Mouse (Mus musculus): Measurements from ENCODE around the gene Sipa1. TPM values are rescaled to one million over a fixed set of nuclear protein-coding genes. Genes with fewer than 3 reads are reported as not detected.
A peak's percentile ranks its signal among the peaks of the same experiment; 100 is the strongest.

The Sipa1 gene
- polyA plus RNA-seq, 1 experiment, result 13.7 TPM

DNA sequence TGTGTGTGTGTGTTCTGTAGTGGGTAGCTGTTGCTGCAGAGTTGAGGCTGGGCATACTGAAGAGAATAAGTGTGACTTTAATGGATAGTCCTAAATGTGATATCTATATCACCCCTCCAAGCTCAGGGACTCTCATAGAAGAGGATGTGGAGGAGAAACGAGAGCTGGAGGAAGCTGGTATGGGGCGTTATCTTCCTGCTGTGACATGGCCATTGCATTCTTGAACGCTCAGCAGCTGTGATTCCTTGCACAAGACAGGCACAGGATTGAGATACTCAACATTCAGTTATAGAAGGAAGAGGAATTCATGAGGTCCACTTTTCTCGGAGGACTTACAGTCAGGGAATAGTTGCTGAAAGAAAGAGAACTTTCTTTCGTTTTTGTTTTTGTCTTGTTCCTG, 41.6 kb downstream of the Sipa1 start:
- TF ChIP-seq CTCF (IDR thresholded peaks at IDR 0.05; ENCODE audit: low read depth, low read length) (no peak), EP300 (IDR thresholded peaks at IDR 0.05; ENCODE audit: insufficient read depth, low read depth, low read length) (no peak), POLR2A (IDR thresholded peaks at IDR 0.05; ENCODE audit: insufficient read depth, low read length) (no peak)
- Histone ChIP-seq H3K4me3 (ENCODE audit: low read depth, low read length) (no peak overlapping the region), H3K27ac (ENCODE audit: insufficient read depth, low read length) (no peak overlapping the region), H3K9ac (ENCODE audit: low read depth, poor library complexity, severe bottlenecking) (no peak overlapping the region), H3K27me3 (ENCODE audit: control insufficient read depth, insufficient read depth, low read length, poor library complexity, severe bottlenecking) (no peaks in the 10 kb centered on the region), H3K9me3 (replicated peaks; ENCODE audit: control insufficient read depth, insufficient read depth, low read length, poor library complexity, severe bottlenecking) (no peaks in the 10 kb centered on the region), H3K36me3 (ENCODE audit: control insufficient read depth, insufficient read depth, low read length, poor library complexity, severe bottlenecking) (no peaks in the 10 kb centered on the region), H3K4me1 (ENCODE audit: control insufficient read depth, insufficient read depth, low read length) (no peaks in the 10 kb centered on the region)

DNA sequence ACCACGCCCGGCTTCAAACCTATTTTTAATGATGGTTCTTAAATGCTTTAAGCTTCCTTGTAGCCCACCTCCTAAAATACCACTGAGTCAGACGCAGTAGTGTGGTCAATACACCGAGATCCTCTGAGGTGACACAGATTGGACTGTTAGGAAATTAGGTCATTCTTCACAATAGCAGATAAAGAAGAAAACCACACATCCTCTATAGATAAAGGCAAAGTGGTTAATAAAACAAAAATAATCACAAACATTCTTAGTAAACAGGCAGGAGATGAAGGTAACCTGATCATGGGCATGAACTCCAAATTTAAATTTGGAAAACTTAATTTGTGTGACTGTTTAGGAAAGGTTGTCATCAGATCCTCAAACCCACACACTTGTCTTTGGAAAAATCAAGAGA, 43.5 kb downstream of the Sipa1 start:
- no peaks in the 10 kb centered on the region for H3K36me3 ChIP-seq (ENCODE audit: control insufficient read depth, insufficient read depth, low read length, poor library complexity, severe bottlenecking)
- no peaks in the 10 kb centered on the region for H3K4me1 ChIP-seq (ENCODE audit: control insufficient read depth, insufficient read depth, low read length)
- H3K27ac ChIP-seq (ENCODE audit: insufficient read depth, low read length), result no peak overlapping the region
- no peak overlapping the region for H3K4me3 ChIP-seq (ENCODE audit: low read depth, low read length)
- no peaks in the 10 kb centered on the region for H3K27me3 ChIP-seq (ENCODE audit: control insufficient read depth, insufficient read depth, low read length, poor library complexity, severe bottlenecking)
- no peak overlapping the region for H3K9ac ChIP-seq (ENCODE audit: low read depth, poor library complexity, severe bottlenecking)
- TF ChIP-seq POLR2A (IDR thresholded peaks at IDR 0.05; ENCODE audit: insufficient read depth, low read length) (no peak), EP300 (IDR thresholded peaks at IDR 0.05; ENCODE audit: insufficient read depth, low read depth, low read length) (no peak), CTCF (IDR thresholded peaks at IDR 0.05; ENCODE audit: low read depth, low read length) (no peak)
- H3K9me3 ChIP-seq (replicated peaks; ENCODE audit: control insufficient read depth, insufficient read depth, low read length, poor library complexity, severe bottlenecking), result no peaks in the 10 kb centered on the region

DNA sequence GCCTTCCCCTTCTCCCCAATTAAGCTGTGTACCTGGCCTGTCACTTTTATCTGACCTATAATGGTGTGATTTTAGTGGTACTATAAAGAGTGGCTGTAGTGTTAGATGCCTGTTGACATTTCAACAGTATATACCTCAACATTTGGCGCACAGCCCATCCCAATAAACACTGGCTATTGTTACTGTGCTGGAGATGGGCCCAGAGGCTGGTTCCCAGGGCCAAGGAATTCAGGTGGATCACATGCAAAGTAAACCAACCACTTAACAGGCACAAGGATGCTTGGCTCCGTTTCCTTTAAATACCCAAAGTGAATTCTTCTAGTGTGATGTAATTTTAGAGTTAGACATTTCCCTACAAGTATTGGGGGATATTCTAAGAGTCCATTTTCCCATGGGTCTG, 48.6 kb downstream of the Sipa1 start:
- Histone ChIP-seq H3K27ac (ENCODE audit: insufficient read depth, low read length) (no peak overlapping the region), H3K9ac (ENCODE audit: low read depth, poor library complexity, severe bottlenecking) (no peak overlapping the region), H3K9me3 (replicated peaks; ENCODE audit: control insufficient read depth, insufficient read depth, low read length, poor library complexity, severe bottlenecking) (no peaks in the 10 kb centered on the region), H3K36me3 (ENCODE audit: control insufficient read depth, insufficient read depth, low read length, poor library complexity, severe bottlenecking) (no peaks in the 10 kb centered on the region), H3K27me3 (ENCODE audit: control insufficient read depth, insufficient read depth, low read length, poor library complexity, severe bottlenecking) (no peaks in the 10 kb centered on the region), H3K4me3 (ENCODE audit: low read depth, low read length) (no peak overlapping the region), H3K4me1 (ENCODE audit: control insufficient read depth, insufficient read depth, low read length) (peaks cover 2% of the 10 kb centered on the region)
- TF ChIP-seq CTCF (IDR thresholded peaks at IDR 0.05; ENCODE audit: low read depth, low read length) (no peak), EP300 (IDR thresholded peaks at IDR 0.05; ENCODE audit: insufficient read depth, low read depth, low read length) (no peak), POLR2A (IDR thresholded peaks at IDR 0.05; ENCODE audit: insufficient read depth, low read length) (no peak)

DNA sequence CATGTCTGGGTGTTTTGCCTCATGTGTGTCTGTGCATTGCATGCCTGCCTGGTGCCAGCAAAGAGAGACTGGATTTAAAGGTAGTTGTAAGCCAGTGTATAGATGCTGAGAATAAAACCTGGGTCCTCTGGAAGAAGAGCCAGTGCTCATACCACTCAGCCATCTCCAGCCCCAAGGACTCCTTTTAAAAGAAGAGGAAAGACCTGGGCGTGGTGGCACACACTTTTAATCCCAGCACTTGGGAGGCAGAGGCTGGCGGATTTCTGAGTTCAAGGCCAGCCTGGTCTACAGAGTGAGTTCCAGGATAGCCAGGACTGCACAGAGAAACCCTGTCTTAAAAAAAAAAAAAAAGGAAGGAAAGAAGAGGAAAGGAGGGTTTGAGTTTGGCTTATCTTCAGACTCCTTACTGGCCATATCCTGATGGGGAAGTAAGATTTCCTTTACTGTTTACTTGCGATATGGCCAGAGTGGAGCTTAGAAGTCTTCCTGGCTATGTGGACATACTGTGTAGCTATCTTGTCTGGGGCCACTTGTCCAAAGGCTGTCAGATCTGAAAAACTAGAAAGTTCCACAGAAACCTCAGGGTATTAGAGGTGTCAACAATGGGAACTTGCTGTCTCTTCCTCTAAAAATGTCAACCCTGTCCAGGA, 50.6 kb downstream of the Sipa1 start:
- Histone ChIP-seq H3K4me3 (ENCODE audit: low read depth, low read length) (no peak overlapping the region), H3K36me3 (ENCODE audit: control insufficient read depth, insufficient read depth, low read length, poor library complexity, severe bottlenecking) (peaks cover 8% of the 10 kb centered on the region), H3K27ac (ENCODE audit: insufficient read depth, low read length) (no peak overlapping the region), H3K9me3 (replicated peaks; ENCODE audit: control insufficient read depth, insufficient read depth, low read length, poor library complexity, severe bottlenecking) (no peaks in the 10 kb centered on the region), H3K4me1 (ENCODE audit: control insufficient read depth, insufficient read depth, low read length) (peaks cover 2% of the 10 kb centered on the region), H3K9ac (ENCODE audit: low read depth, poor library complexity, severe bottlenecking) (no peak overlapping the region), H3K27me3 (ENCODE audit: control insufficient read depth, insufficient read depth, low read length, poor library complexity, severe bottlenecking) (no peaks in the 10 kb centered on the region)
- TF ChIP-seq CTCF (IDR thresholded peaks at IDR 0.05; ENCODE audit: low read depth, low read length) (no peak), POLR2A (IDR thresholded peaks at IDR 0.05; ENCODE audit: insufficient read depth, low read length) (no peak), EP300 (IDR thresholded peaks at IDR 0.05; ENCODE audit: insufficient read depth, low read depth, low read length) (no peak)

DNA sequence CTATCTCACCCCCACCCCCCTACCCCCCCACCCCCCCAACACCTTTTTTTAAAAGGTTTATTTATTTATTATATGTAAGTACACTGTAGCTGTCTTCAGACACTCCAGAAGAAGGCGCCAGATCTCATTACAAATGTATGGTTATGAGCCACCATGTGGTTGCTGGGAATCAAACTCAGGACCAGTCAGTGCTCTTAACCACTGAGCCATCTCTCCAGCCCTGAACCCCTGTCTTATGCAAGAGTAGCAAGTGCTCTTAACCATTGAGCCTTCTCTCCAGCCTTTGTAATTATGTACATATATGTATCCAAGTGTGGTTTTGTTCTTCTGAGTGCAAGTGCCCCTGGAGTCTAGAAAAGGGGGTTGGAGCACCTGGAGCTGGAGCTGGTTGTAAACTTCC, 51.5 kb downstream of the Sipa1 start:
- H3K4me3 ChIP-seq (ENCODE audit: low read depth, low read length), result no peak overlapping the region
- no peak overlapping the region for H3K9ac ChIP-seq (ENCODE audit: low read depth, poor library complexity, severe bottlenecking)
- no peak overlapping the region for H3K27ac ChIP-seq (ENCODE audit: insufficient read depth, low read length)
- no peaks in the 10 kb centered on the region for H3K27me3 ChIP-seq (ENCODE audit: control insufficient read depth, insufficient read depth, low read length, poor library complexity, severe bottlenecking)
- no peak for TF ChIP-seq EP300 (IDR thresholded peaks at IDR 0.05; ENCODE audit: insufficient read depth, low read depth, low read length)
- no peak for TF ChIP-seq POLR2A (IDR thresholded peaks at IDR 0.05; ENCODE audit: insufficient read depth, low read length)
- TF ChIP-seq CTCF (IDR thresholded peaks at IDR 0.05; ENCODE audit: low read depth, low read length), result no peak
- no peaks in the 10 kb centered on the region for H3K9me3 ChIP-seq (replicated peaks; ENCODE audit: control insufficient read depth, insufficient read depth, low read length, poor library complexity, severe bottlenecking)
- peaks cover 2% of the 10 kb centered on the region for H3K4me1 ChIP-seq (ENCODE audit: control insufficient read depth, insufficient read depth, low read length)
- H3K36me3 ChIP-seq (ENCODE audit: control insufficient read depth, insufficient read depth, low read length, poor library complexity, severe bottlenecking), result peaks cover 16% of the 10 kb centered on the region

DNA sequence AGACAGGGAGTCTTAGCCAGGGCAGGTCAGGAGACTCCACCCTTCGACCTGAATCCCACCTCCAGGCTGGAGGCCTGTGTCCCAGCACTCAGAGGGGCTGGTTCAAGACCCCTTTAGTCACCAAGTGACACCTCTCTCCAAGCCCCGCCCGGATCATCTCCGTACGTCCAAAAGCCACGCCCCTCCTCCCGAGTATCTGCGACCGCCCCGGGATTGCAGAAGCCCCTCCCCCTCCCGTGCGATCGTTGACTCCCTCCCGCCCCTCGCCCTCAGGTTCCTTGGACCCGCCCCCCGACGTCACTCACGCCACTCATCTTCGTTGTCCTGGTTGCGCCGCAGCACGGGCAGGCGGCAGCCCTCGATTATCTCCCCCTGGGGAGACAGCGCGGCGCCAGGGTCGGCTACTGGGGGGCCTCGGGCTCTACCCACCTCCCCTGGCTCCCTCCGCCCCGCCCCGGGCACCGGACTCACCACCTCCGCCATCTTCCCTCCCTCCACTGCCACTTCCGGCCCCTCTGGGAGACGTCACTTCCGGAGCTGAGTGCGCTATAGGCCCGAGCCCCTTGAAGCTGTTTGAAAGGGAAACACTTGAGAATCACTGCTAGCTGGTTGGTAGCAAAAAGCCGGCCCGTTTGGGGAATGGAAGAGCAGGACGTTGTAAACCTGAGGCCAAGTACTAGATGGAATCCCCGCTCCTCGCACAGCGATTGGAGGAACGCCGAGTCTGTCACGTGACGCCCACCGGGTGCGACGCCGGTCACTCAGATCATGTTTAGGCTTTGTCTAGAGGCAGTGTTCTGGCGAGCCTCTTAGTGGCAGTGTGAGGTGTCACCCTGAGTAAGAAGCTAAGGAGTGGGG, 53.7 kb downstream of the Sipa1 start, which contains the start of gene Kat5:
Gene Kat5, minus strand, starts transcription at position 691 of the 858 bp plus-strand sequence.
- H3K9me3 ChIP-seq (replicated peaks; ENCODE audit: control insufficient read depth, insufficient read depth, low read length, poor library complexity, severe bottlenecking), result no peaks in the 10 kb centered on the region
- no peak for TF ChIP-seq EP300 (IDR thresholded peaks at IDR 0.05; ENCODE audit: insufficient read depth, low read depth, low read length)
- no peak for TF ChIP-seq POLR2A (IDR thresholded peaks at IDR 0.05; ENCODE audit: insufficient read depth, low read length)
- no peak for TF ChIP-seq CTCF (IDR thresholded peaks at IDR 0.05; ENCODE audit: low read depth, low read length)
- peaks cover 2% of the 10 kb centered on the region for H3K4me1 ChIP-seq (ENCODE audit: control insufficient read depth, insufficient read depth, low read length)

More for the DNA sequence above, 53.7 kb downstream of the Sipa1 start, which contains the start of gene Kat5:
- peak within 1 kb of the TSS; percentile 81 for H3K9ac ChIP-seq (ENCODE audit: low read depth, poor library complexity, severe bottlenecking)
- H3K27me3 ChIP-seq (ENCODE audit: control insufficient read depth, insufficient read depth, low read length, poor library complexity, severe bottlenecking), result no peaks in the 10 kb centered on the region
- H3K27ac ChIP-seq (ENCODE audit: insufficient read depth, low read length), result peak within 1 kb of the TSS; percentile 86
- H3K36me3 ChIP-seq (ENCODE audit: control insufficient read depth, insufficient read depth, low read length, poor library complexity, severe bottlenecking), result peaks cover 27% of the 10 kb centered on the region
- peak within 1 kb of the TSS; percentile 81 for H3K4me3 ChIP-seq (ENCODE audit: low read depth, low read length)
